Mouse (Mus musculus): Measurements from ENCODE around the gene Pam.
"Not testable (repeated sequence)": the region's sequence is repeated elsewhere in the genome, so short reads cannot be mapped to it uniquely, and the experiment has no call there.

Gene Pam

DNA sequence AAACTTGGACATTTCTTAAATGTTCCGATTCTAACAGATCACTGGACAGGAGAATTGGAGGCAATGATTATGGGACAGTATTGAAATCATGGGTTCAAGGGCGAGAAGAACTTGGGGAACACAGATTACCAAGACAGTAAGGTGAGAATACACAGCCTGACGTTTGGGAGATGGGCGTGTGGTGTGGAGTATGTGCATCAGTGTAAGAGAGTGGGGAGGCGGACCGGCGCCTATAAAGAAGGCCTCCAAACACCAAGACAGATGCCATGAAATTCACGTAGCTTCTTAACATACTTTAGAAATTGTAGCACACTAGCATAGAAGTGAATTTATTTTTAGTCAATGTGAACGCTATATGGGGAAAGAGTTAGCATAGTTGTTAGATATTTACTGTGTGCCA, 76.5 kb downstream of the Pam start:
- H3K4me1 ChIP-seq (replicated peaks; ENCODE audit: low read depth, low read length), result no peaks in the 10 kb centered on the region; the same call in 1 of the 2 replicates
- no peaks in the 10 kb centered on the region for H3K36me3 ChIP-seq (ENCODE audit: insufficient read depth, low read length)
- no peaks in the 10 kb centered on the region for H3K27me3 ChIP-seq (ENCODE audit: insufficient read depth, low read length)
- H3K9me3 ChIP-seq (ENCODE audit: low read length), result no peaks in the 10 kb centered on the region
- TF ChIP-seq NANOG (IDR thresholded peaks at IDR 0.05; ENCODE audit: borderline replicate concordance, low read length), result no peak
- no peak for TF ChIP-seq CTCF (conservative IDR thresholded peaks at IDR 0.05; ENCODE audit: low read length)
- no peak for TF ChIP-seq POU5F1 (IDR thresholded peaks at IDR 0.05; ENCODE audit: borderline replicate concordance, low read length)
- H3K4me3 ChIP-seq (replicated peaks; ENCODE audit: low read length), result no peak overlapping the region

DNA sequence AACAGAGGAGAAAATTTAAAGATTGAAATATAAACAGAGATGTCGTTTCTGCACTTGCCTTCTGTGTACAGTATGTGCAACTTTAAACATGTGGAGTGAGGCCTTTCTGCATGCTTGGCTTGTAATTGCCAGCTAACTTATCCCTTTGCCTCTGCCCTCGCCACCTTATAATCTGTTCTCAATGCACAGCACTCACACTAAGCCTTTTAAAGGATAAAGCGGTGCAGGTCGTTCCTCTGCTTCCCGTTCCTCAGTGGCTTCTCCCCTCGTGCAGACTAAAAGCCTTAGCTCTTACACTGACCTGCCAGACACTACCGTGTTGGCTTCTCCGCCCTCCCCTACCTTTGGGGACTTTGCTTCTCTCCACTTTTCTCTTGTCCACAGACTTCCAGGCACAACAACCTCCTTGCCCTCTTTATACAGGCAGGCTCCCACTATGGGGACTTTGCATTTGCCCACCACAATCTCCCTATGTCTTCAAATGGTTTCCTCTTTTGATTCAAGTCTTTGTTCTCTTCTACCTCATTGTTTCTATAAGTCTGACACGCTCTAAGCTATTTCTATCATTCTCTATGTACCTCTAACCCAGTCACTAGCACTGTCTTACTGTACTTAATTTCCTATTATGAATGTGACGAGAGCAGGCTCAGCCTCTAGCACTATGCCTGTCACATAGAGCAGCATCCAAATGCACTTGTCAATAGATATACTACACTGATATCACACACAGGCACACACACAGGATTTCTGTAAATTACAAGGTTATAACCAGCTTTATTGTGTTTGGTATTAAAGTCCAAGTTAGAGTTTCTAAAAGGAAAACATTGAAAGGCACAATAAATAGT, 79.2 kb downstream of the Pam start:
- Histone ChIP-seq H3K4me1 (replicated peaks; ENCODE audit: low read depth, low read length) (no peaks in the 10 kb centered on the region; the same call in 1 of the 2 replicates), H3K27me3 (ENCODE audit: insufficient read depth, low read length) (no peaks in the 10 kb centered on the region), H3K9me3 (ENCODE audit: low read length) (no peaks in the 10 kb centered on the region), H3K4me3 (replicated peaks; ENCODE audit: low read length) (no peak overlapping the region), H3K36me3 (ENCODE audit: insufficient read depth, low read length) (no peaks in the 10 kb centered on the region)
- no peak for TF ChIP-seq POU5F1 (IDR thresholded peaks at IDR 0.05; ENCODE audit: borderline replicate concordance, low read length)
- TF ChIP-seq NANOG (IDR thresholded peaks at IDR 0.05; ENCODE audit: borderline replicate concordance, low read length), result no peak
- TF ChIP-seq CTCF (conservative IDR thresholded peaks at IDR 0.05; ENCODE audit: low read length), result no peak

DNA sequence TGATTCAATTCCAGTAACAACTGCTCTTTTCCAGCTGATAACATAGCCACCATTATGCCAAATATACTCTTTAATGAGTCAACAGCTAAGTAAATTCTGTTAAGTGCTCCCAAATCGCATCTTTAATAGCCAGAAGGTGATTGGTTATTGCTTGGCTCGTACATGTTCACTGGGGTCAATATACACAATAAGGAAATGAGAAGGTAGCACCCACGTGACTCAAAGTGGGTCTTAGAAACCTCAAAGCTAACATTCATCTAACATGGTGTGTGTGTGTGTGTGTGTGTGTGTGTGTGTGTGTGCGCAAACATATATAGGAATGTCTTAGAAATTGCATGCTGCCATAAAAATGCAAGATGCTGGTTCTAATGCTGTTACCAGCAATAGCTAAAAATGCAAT, 79.9 kb downstream of the Pam start:
- H3K4me1 ChIP-seq (replicated peaks; ENCODE audit: low read depth, low read length), result no peaks in the 10 kb centered on the region; the same call in 1 of the 2 replicates
- no peak for TF ChIP-seq CTCF (conservative IDR thresholded peaks at IDR 0.05; ENCODE audit: low read length)
- no peak for TF ChIP-seq POU5F1 (IDR thresholded peaks at IDR 0.05; ENCODE audit: borderline replicate concordance, low read length)
- TF ChIP-seq NANOG (IDR thresholded peaks at IDR 0.05; ENCODE audit: borderline replicate concordance, low read length), result no peak
- H3K27me3 ChIP-seq (ENCODE audit: insufficient read depth, low read length), result no peaks in the 10 kb centered on the region
- no peak overlapping the region for H3K4me3 ChIP-seq (replicated peaks; ENCODE audit: low read length)
- H3K36me3 ChIP-seq (ENCODE audit: insufficient read depth, low read length), result no peaks in the 10 kb centered on the region
- H3K9me3 ChIP-seq (ENCODE audit: low read length), result no peaks in the 10 kb centered on the region

DNA sequence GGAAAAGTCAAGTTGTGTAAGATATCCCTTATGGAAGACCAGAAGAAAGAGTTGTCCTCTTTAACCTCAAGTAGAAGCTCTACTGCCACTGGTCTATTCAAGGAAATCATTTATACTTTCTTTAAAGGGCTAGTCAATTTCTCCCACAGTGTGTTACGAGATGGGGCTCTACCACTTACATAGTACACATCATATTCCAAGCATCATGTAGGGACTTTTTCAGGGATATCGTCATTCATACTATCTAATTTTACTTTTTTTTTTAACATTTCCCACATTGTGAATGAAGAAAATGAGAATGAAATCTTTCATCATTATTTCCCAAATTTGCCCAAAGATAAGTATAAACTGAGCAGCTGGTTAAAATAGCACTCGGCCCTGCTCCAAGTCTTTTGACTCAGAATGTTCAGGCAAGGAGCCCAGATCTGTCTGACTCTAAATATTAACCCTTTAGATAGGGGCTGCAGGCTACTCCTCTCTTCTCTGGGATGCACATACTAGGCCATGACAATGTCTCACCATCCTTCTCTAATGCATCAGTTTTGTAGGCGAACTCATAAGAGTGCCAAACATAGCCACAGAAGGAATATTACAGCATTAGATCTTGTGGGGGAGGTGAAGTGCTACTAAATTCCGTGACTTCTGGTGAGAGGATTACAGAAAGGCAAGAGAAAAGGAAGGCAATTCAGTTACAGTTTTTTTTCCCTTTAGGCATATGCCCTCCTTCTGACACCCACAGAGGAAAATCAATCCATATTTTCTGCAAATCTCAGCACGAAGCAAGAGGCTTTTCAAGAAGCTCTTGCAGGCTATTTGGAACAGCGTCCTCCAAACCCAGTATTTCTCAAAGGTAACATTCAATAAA, 92.7 kb downstream of the Pam start:
- TF ChIP-seq NANOG (IDR thresholded peaks at IDR 0.05; ENCODE audit: borderline replicate concordance, low read length) (no peak), POU5F1 (IDR thresholded peaks at IDR 0.05; ENCODE audit: borderline replicate concordance, low read length) (no peak), CTCF (conservative IDR thresholded peaks at IDR 0.05; ENCODE audit: low read length) (no peak)
- Histone ChIP-seq H3K36me3 (ENCODE audit: insufficient read depth, low read length) (no peaks in the 10 kb centered on the region), H3K27me3 (ENCODE audit: insufficient read depth, low read length) (no peaks in the 10 kb centered on the region), H3K4me3 (replicated peaks; ENCODE audit: low read length) (no peak overlapping the region), H3K9me3 (ENCODE audit: low read length) (no peaks in the 10 kb centered on the region), H3K4me1 (replicated peaks; ENCODE audit: low read depth, low read length) (no peaks in the 10 kb centered on the region)

DNA sequence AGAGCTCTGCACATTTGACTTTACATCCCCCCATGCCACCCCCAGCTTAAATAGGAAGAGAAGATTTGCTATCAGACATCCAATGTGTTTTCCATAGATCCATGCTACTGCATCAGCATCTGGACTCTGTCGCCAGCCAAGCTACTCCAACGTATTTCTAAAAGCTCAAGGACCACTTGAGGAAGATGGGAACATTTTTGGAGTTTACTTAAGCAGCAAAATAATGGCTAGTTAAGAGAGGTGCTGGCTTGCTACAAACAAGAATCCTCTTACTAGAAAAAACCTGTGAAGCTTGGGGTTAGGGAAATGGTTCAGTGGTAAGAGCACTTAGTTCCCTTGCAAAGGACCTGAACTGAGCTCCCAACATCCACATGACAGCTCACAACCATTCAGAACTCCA, 96.0 kb downstream of the Pam start:
- no peaks in the 10 kb centered on the region for H3K27me3 ChIP-seq (ENCODE audit: insufficient read depth, low read length)
- no peaks in the 10 kb centered on the region for H3K4me1 ChIP-seq (replicated peaks; ENCODE audit: low read depth, low read length)
- no peaks in the 10 kb centered on the region for H3K36me3 ChIP-seq (ENCODE audit: insufficient read depth, low read length)
- no peak for TF ChIP-seq NANOG (IDR thresholded peaks at IDR 0.05; ENCODE audit: borderline replicate concordance, low read length)
- TF ChIP-seq CTCF (conservative IDR thresholded peaks at IDR 0.05; ENCODE audit: low read length), result no peak
- no peak for TF ChIP-seq POU5F1 (IDR thresholded peaks at IDR 0.05; ENCODE audit: borderline replicate concordance, low read length)
- H3K4me3 ChIP-seq (replicated peaks; ENCODE audit: low read length), result no peak overlapping the region
- H3K9me3 ChIP-seq (ENCODE audit: low read length), result no peaks in the 10 kb centered on the region

DNA sequence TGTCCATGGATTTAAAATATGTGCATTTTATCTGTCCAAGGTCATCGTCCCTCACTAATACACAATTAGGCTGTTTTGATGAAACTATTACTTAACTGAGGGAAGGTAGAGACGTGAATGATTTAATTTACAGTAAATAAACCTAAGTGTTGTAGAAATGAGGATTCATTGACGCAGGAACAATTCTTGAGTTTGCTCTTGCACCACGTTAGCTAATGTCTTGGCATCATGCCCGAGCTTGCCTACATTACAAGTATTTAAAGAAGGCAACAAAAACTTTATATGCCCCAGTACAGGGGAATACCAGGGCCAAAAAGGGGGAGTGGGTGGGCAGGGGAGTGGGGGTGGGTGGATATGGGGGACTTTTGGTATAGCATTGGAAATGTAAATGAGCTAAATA, 96.5 kb downstream of the Pam start:
- not testable (repeated sequence) for H3K27me3 ChIP-seq (ENCODE audit: insufficient read depth, low read length); H3K9me3 ChIP-seq (ENCODE audit: low read length); H3K4me1 ChIP-seq (replicated peaks; ENCODE audit: low read depth, low read length); H3K4me3 ChIP-seq (replicated peaks; ENCODE audit: low read length); H3K36me3 ChIP-seq (ENCODE audit: insufficient read depth, low read length)

DNA sequence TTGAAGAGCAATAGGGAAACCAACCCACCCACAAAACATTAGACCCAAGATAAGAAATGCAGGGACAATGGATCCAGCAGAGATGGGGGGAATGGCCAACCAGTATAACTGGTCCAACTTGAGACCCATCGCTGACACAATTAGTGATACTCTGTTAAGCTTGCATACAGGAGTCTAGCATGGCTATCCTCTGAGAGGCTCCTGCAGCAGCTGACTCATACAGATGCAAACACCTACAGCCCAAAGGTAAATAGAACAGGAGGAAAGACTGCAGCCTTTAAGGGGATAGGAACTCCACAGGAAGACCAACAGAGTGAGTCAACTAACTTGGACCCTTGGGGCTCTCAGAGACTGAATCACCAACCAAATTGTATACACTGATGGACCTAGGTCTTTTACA, 98.4 kb downstream of the Pam start:
- no peak for TF ChIP-seq NANOG (IDR thresholded peaks at IDR 0.05; ENCODE audit: borderline replicate concordance, low read length)
- no peak for TF ChIP-seq POU5F1 (IDR thresholded peaks at IDR 0.05; ENCODE audit: borderline replicate concordance, low read length)
- no peak for TF ChIP-seq CTCF (conservative IDR thresholded peaks at IDR 0.05; ENCODE audit: low read length)
- Histone ChIP-seq H3K9me3 (ENCODE audit: low read length) (peaks cover 15% of the 10 kb centered on the region), H3K4me1 (replicated peaks; ENCODE audit: low read depth, low read length) (0 out of 2 replicates have a peak, but pooled peaks cover 3% of the 10 kb centered on the region), H3K36me3 (ENCODE audit: insufficient read depth, low read length) (no peaks in the 10 kb centered on the region), H3K27me3 (ENCODE audit: insufficient read depth, low read length) (no peaks in the 10 kb centered on the region), H3K4me3 (replicated peaks; ENCODE audit: low read length) (no peak overlapping the region)

DNA sequence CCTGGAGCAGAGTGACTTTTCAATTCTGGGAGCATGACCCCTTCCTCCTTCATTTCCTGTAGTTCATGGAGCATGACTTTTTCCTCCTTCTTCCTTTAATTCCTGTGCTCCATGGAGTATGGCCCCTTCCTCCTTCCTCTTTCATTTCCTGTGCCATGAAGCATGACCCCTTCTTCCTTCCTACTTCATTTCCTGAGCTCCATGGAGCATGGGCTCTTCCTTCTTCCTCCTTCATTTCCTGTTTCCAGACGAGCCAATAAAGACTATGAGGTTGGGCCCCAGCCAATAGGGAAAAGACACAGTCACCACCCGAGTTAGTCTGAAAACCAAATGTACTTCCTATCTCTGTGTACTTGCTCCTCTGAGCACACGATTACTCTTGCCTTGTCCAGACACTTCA, 103.5 kb downstream of the Pam start:
- Histone ChIP-seq H3K4me1 (replicated peaks; ENCODE audit: low read depth, low read length) (0 out of 2 replicates have a peak, but pooled peaks cover 3% of the 10 kb centered on the region), H3K36me3 (ENCODE audit: insufficient read depth, low read length) (no peaks in the 10 kb centered on the region), H3K4me3 (replicated peaks; ENCODE audit: low read length) (no peak overlapping the region), H3K27me3 (ENCODE audit: insufficient read depth, low read length) (no peaks in the 10 kb centered on the region), H3K9me3 (ENCODE audit: low read length) (peaks cover 18% of the 10 kb centered on the region)
- TF ChIP-seq POU5F1 (IDR thresholded peaks at IDR 0.05; ENCODE audit: borderline replicate concordance, low read length), result no peak
- no peak for TF ChIP-seq CTCF (conservative IDR thresholded peaks at IDR 0.05; ENCODE audit: low read length)
- no peak for TF ChIP-seq NANOG (IDR thresholded peaks at IDR 0.05; ENCODE audit: borderline replicate concordance, low read length)

Measured in E14TG2a.4 (cell line).